Mouse (Mus musculus): ENCODE measurements at regions not wholly inside any gene's neighbourhood (a gene's known extent, or its start where the extent isn't known, plus 50 kb on each side); places are given as distances from the start of the nearest gene placed in this dataset.

- no peak for ATAC-seq (replicated peaks; ENCODE audit: low FRiP score)
- 61% methylated on average over 1 of the region's 1 CpGs for WGBS
- no peaks in the 10 kb centered on the region for H3K9me3 ChIP-seq (ENCODE audit: control insufficient read depth, low read length)
- no peak overlapping the region for H3K9ac ChIP-seq (ENCODE audit: low read length)
- H3K4me3 ChIP-seq (ENCODE audit: low read depth, low read length), result no peak overlapping the region
- no peaks in the 10 kb centered on the region for H3K36me3 ChIP-seq (ENCODE audit: control insufficient read depth, insufficient read depth, low read length)
- no peak overlapping the region for H3K4me2 ChIP-seq (ENCODE audit: low read depth, low read length, severe bottlenecking)
- H3K27me3 ChIP-seq (ENCODE audit: control insufficient read depth, insufficient read depth, low read length), result no peaks in the 10 kb centered on the region
- H3K4me1 ChIP-seq (replicated peaks; ENCODE audit: control insufficient read depth, insufficient read depth, low read length), result no peaks in the 10 kb centered on the region
- H3K27ac ChIP-seq (ENCODE audit: low read depth, low read length), result no peak overlapping the region
- DNase-seq (ENCODE audit: low spot score), result no peak
Observed at GRCm38 (mm10) chr8:28195943-28196342, 748.5 kb downstream of the Poteg start.

GRCm38 (mm10) chr8:28235562-28235961 lies 788.1 kb downstream of the Poteg start:
- no peak overlapping the region for H3K4me3 ChIP-seq (ENCODE audit: low read depth, low read length)
- no peak overlapping the region for H3K4me2 ChIP-seq (ENCODE audit: low read depth, low read length, severe bottlenecking)
- no peak overlapping the region for H3K27ac ChIP-seq (ENCODE audit: low read depth, low read length)
- H3K9ac ChIP-seq (ENCODE audit: low read length), result no peak overlapping the region
- H3K9me3 ChIP-seq (ENCODE audit: control insufficient read depth, low read length), result no peaks in the 10 kb centered on the region
- DNase-seq (ENCODE audit: low spot score) (no peak), ATAC-seq (replicated peaks; ENCODE audit: low FRiP score) (no peak)
- no peaks in the 10 kb centered on the region for H3K27me3 ChIP-seq (ENCODE audit: control insufficient read depth, insufficient read depth, low read length)
- 87% methylated on average over 5 of the region's 5 CpGs for WGBS
- no peaks in the 10 kb centered on the region for H3K4me1 ChIP-seq (replicated peaks; ENCODE audit: control insufficient read depth, insufficient read depth, low read length)
- H3K36me3 ChIP-seq (ENCODE audit: control insufficient read depth, insufficient read depth, low read length), result no peaks in the 10 kb centered on the region

- H3K27me3 ChIP-seq (ENCODE audit: control insufficient read depth, insufficient read depth, low read length), result no peaks in the 10 kb centered on the region
- H3K36me3 ChIP-seq (ENCODE audit: control insufficient read depth, insufficient read depth, low read length), result no peaks in the 10 kb centered on the region
- ATAC-seq (replicated peaks; ENCODE audit: low FRiP score) (no peak), DNase-seq (ENCODE audit: low spot score) (no peak)
- H3K9ac ChIP-seq (ENCODE audit: low read length), result no peak overlapping the region
- WGBS, result 66% methylated on average over 7 of the region's 7 CpGs
- H3K4me2 ChIP-seq (ENCODE audit: low read depth, low read length, severe bottlenecking), result no peak overlapping the region
- no peak overlapping the region for H3K27ac ChIP-seq (ENCODE audit: low read depth, low read length)
- H3K4me1 ChIP-seq (replicated peaks; ENCODE audit: control insufficient read depth, insufficient read depth, low read length), result no peaks in the 10 kb centered on the region
- H3K4me3 ChIP-seq (ENCODE audit: low read depth, low read length), result no peak overlapping the region
- no peaks in the 10 kb centered on the region for H3K9me3 ChIP-seq (ENCODE audit: control insufficient read depth, low read length)
Observed at GRCm38 (mm10) chr8:28239411-28239810, 791.9 kb downstream of the Poteg start.

- Histone ChIP-seq H3K4me3 (ENCODE audit: low read depth, low read length) (no peak overlapping the region), H3K27me3 (ENCODE audit: control insufficient read depth, insufficient read depth, low read length) (no peaks in the 10 kb centered on the region), H3K36me3 (ENCODE audit: control insufficient read depth, insufficient read depth, low read length) (no peaks in the 10 kb centered on the region), H3K9ac (ENCODE audit: low read length) (no peak overlapping the region), H3K27ac (ENCODE audit: low read depth, low read length) (no peak overlapping the region), H3K4me1 (replicated peaks; ENCODE audit: control insufficient read depth, insufficient read depth, low read length) (no peaks in the 10 kb centered on the region), H3K4me2 (ENCODE audit: low read depth, low read length, severe bottlenecking) (no peak overlapping the region), H3K9me3 (ENCODE audit: control insufficient read depth, low read length) (no peaks in the 10 kb centered on the region)
- 24% methylated on average over 9 of the region's 9 CpGs for WGBS
- peak; percentile 70 for ATAC-seq (replicated peaks; ENCODE audit: low FRiP score)
- peak; percentile 48 for DNase-seq (ENCODE audit: low spot score)
Observed at GRCm38 (mm10) chr8:28252399-28253240, 805.1 kb downstream of the Poteg start.

- no peak for ATAC-seq (replicated peaks; ENCODE audit: low FRiP score)
- Histone ChIP-seq H3K4me2 (ENCODE audit: low read depth, low read length, severe bottlenecking) (no peak overlapping the region), H3K27me3 (ENCODE audit: control insufficient read depth, insufficient read depth, low read length) (no peaks in the 10 kb centered on the region), H3K4me3 (ENCODE audit: low read depth, low read length) (no peak overlapping the region), H3K36me3 (ENCODE audit: control insufficient read depth, insufficient read depth, low read length) (no peaks in the 10 kb centered on the region), H3K27ac (ENCODE audit: low read depth, low read length) (no peak overlapping the region), H3K4me1 (replicated peaks; ENCODE audit: control insufficient read depth, insufficient read depth, low read length) (no peaks in the 10 kb centered on the region), H3K9me3 (ENCODE audit: control insufficient read depth, low read length) (no peaks in the 10 kb centered on the region), H3K9ac (ENCODE audit: low read length) (no peak overlapping the region)
- 86% methylated on average over 5 of the region's 5 CpGs for WGBS
- DNase-seq (ENCODE audit: low spot score), result no peak
Observed at GRCm38 (mm10) chr8:28267277-28267676, 819.8 kb downstream of the Poteg start.

- Histone ChIP-seq H3K9ac (ENCODE audit: low read length) (no peak overlapping the region), H3K4me1 (replicated peaks; ENCODE audit: control insufficient read depth, insufficient read depth, low read length) (no peaks in the 10 kb centered on the region), H3K27me3 (ENCODE audit: control insufficient read depth, insufficient read depth, low read length) (no peaks in the 10 kb centered on the region), H3K9me3 (ENCODE audit: control insufficient read depth, low read length) (no peaks in the 10 kb centered on the region), H3K27ac (ENCODE audit: low read depth, low read length) (no peak overlapping the region), H3K4me3 (ENCODE audit: low read depth, low read length) (no peak overlapping the region), H3K4me2 (ENCODE audit: low read depth, low read length, severe bottlenecking) (no peak overlapping the region), H3K36me3 (ENCODE audit: control insufficient read depth, insufficient read depth, low read length) (no peaks in the 10 kb centered on the region)
- DNase-seq (ENCODE audit: low spot score) (no peak), ATAC-seq (replicated peaks; ENCODE audit: low FRiP score) (no peak)
- WGBS, result 90% methylated on average over 2 of the region's 2 CpGs
Observed at GRCm38 (mm10) chr8:28284257-28284656, 836.8 kb downstream of the Poteg start.

- H3K27me3 ChIP-seq (ENCODE audit: control insufficient read depth, insufficient read depth, low read length), result no peaks in the 10 kb centered on the region
- H3K27ac ChIP-seq (ENCODE audit: low read depth, low read length), result no peak overlapping the region
- H3K4me3 ChIP-seq (ENCODE audit: low read depth, low read length), result no peak overlapping the region
- H3K4me2 ChIP-seq (ENCODE audit: low read depth, low read length, severe bottlenecking), result no peak overlapping the region
- no peaks in the 10 kb centered on the region for H3K36me3 ChIP-seq (ENCODE audit: control insufficient read depth, insufficient read depth, low read length)
- WGBS, result 80% methylated on average over 5 of the region's 5 CpGs
- no peak for ATAC-seq (replicated peaks; ENCODE audit: low FRiP score)
- no peaks in the 10 kb centered on the region for H3K9me3 ChIP-seq (ENCODE audit: control insufficient read depth, low read length)
- no peak overlapping the region for H3K9ac ChIP-seq (ENCODE audit: low read length)
- no peak for DNase-seq (ENCODE audit: low spot score)
- H3K4me1 ChIP-seq (replicated peaks; ENCODE audit: control insufficient read depth, insufficient read depth, low read length), result no peaks in the 10 kb centered on the region
Observed at GRCm38 (mm10) chr8:28298896-28299793, 851.7 kb downstream of the Poteg start.

GRCm38 (mm10) chr8:28317081-28317480 lies 869.6 kb downstream of the Poteg start:
- Histone ChIP-seq H3K4me2 (ENCODE audit: low read depth, low read length, severe bottlenecking) (no peak overlapping the region), H3K4me3 (ENCODE audit: low read depth, low read length) (no peak overlapping the region), H3K27ac (ENCODE audit: low read depth, low read length) (no peak overlapping the region), H3K27me3 (ENCODE audit: control insufficient read depth, insufficient read depth, low read length) (no peaks in the 10 kb centered on the region), H3K4me1 (replicated peaks; ENCODE audit: control insufficient read depth, insufficient read depth, low read length) (no peaks in the 10 kb centered on the region), H3K9ac (ENCODE audit: low read length) (no peak overlapping the region), H3K9me3 (ENCODE audit: control insufficient read depth, low read length) (no peaks in the 10 kb centered on the region), H3K36me3 (ENCODE audit: control insufficient read depth, insufficient read depth, low read length) (no peaks in the 10 kb centered on the region)
- DNase-seq (ENCODE audit: low spot score) (no peak), ATAC-seq (replicated peaks; ENCODE audit: low FRiP score) (no peak)
- WGBS, result 60% methylated on average over 1 of the region's 1 CpGs
